Mouse (Mus musculus) kidney, postnatal 10 days (tissue): ENCODE results near the gene Cysltr1.

Experiments used
- DNase-seq: peaks from one replicate; pipeline ENCODE4 v3.0.0; 2021; ENCODE audit warnings: mixed read lengths

Cysltr1 gene

DNA sequence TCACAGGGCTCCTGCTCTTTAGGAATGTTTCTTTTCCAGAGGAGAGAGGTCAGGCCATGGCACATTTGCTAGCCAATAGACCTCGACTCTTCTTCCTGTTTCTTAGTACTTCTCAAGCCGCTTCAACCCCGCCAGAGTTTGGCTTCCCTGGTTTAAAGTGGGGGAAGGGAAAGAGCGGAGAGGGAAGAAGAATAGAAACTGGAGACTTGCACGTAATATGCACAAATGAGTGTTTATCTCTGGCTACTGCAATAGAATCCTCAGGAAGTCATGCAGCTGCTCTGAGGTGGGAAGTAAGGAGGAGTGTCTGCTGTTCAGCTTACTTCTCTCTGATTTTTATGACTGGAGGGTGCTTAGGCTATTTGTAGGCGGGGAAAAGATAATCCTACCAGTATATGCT lies at the start of gene Cysltr1:
TSS of gene Cysltr1 (minus strand) at position 294 of the 400 bp plus-strand sequence.
- no peak for DNase-seq

DNA sequence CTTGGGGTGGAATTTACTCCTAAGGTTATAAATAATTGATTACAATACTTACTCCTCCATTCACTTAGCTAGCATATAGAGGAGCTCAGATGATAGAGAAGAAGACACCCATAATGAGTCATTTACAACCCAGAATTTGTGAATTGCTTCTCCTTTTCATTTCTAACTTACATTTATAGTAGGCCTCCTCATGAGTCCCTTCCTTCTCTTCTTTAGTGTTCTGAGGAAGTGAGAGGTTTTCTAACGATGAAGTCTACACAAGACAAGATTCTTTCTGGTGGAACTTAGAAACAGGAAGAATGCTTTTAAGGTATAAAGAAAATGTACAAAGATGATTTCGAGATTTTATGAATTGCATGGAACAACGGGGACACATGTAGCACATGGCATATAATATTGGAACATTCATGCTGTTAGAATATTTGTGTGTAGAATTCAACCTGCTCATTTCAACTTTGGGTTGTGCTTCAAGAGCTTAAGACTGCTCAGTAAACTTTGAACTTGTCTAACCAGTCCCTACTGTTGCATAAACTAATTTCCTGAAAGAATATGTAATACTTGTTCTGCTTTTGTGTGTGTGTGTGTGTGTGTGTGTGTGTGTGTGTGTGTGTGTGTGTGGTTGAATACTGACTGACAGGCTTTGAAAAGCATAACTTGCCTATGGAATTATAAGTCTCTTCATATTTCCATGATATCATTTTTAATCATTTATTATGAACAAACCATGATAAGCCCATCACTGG lies 31.5 kb upstream of the Cysltr1 start:
- DNase-seq: no peak

GRCm38 (mm10) chrX:106633543-106633942 lies 30.1 kb upstream of the Cysltr1 start:
- DNase-seq: no peak

- no peak for DNase-seq
Measured at GRCm38 (mm10) chrX:106628514-106628913, 25.0 kb upstream of the Cysltr1 start.

GRCm38 (mm10) chrX:106623667-106624066 lies 20.2 kb upstream of the Cysltr1 start:
- no peak for DNase-seq

- DNase-seq: no peak
Measured at GRCm38 (mm10) chrX:106622512-106622911, 19.0 kb upstream of the Cysltr1 start.

DNA sequence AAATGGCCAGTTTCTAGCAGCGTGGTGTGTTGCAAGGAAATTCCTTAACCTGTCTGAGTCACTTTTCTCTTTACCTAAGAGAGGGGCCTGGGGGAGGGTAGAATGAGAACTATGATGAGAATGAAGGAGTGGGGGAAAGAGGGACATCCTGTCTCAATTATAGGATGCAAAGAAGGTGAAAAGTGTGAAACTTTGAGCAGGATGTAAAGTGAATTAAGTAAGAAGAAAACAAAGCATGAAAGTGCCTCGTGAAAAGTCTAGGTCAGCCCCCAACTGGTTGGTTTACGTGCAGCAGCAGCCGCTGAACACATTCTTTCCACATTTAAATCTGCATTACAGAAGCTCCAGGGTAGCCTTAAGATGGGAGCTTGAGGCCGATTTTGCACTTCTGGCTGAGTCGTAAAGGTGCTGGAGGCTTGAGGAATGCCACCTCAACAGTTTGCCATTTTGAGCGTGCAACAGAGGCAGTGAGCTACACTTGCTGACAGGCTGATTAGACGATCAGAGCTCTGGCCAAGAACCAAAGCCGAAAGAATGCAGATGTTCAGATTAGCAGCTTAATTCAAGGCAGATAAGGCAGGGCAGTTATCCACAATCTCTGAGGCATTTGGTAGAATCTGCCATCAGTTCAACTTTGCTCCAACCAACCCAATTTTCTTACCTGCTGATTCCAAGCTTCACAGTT lies 763 bp downstream of the Cysltr1 start:
- DNase-seq: peak; percentile 4

- peak; percentile 6 for DNase-seq
Measured at GRCm38 (mm10) chrX:106595904-106596303, 7.6 kb downstream of the Cysltr1 start.

DNA sequence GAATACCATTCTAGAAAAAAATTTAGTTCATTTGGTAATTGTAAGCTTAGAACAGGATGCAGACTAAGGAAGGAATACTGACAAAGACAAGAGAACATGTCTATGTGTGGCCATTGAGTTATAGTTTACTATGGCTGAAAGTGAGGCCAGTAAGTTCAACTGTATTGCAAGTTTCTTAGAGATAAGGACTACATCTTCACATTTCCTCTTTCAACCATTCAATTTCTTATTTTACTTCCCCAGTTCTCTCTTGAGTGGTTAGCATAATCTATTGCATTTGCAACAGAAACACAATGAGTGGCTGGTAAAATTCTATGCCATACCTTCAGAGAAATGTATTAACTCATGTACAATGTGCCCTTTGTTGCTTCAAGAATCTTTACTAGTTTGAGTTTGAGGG lies 9.6 kb downstream of the Cysltr1 start:
- no peak for DNase-seq

DNA sequence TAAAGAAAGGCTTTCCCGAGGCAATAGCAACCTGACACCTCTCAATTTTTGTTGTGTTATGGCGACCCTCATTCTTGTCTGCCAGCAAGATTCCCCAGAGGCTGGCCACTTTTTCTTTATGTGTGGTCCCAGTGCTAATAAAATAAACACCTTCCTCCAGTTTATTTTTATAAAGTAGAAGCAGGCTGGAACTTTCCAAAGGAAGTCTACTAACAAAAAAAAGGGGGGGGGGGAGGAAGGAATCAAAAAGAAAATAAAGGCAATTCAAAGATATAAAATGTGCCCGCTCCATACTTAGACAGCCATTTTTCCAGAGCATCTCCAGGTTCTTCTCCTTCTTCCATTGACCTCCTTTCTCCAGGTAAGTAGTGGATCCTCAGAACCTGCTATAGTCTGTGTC lies 20.6 kb downstream of the Cysltr1 start, which contains the start of gene Gm5127:
TSS of gene Gm5127 (plus strand) at position 301 of the 400 bp plus-strand sequence.
- no peak for DNase-seq

GRCm38 (mm10) chrX:106582197-106582596 lies 21.3 kb downstream of the Cysltr1 start:
- DNase-seq: no peak

- no peak for DNase-seq
Measured at GRCm38 (mm10) chrX:106580410-106580809, 23.1 kb downstream of the Cysltr1 start.

GRCm38 (mm10) chrX:106578966-106579365 lies 24.5 kb downstream of the Cysltr1 start:
- no peak for DNase-seq

GRCm38 (mm10) chrX:106555457-106555856 lies 48.0 kb downstream of the Cysltr1 start:
- DNase-seq: no peak

DNA sequence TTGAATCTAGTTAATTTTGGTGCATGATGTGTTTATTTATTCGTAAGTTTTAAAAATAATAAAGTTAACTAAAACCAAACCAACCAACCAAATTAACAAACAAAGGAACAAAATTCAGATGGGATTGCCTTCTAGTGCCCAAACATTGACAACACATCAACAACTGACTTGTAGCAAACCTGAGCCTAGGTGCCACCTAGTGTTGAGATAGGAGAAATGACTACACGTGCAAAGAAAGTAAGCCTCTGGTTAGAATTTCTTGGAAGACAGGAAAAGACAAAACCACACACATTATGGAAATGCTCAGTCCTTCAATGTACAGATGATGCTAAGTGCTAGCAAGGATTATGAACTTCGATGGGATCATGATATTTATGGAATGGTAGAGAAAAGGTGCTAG lies 67.1 kb downstream of the Cysltr1 start:
- DNase-seq: no peak
